Mouse (Mus musculus): ENCODE measurements around the gene Plac9a. TPM values are rescaled to one million over a fixed set of nuclear protein-coding genes. Genes with fewer than 3 reads are reported as not detected.
A peak's percentile ranks its signal among the peaks of the same experiment; 100 is the strongest.
"Not testable (repeated sequence)": the region's sequence is repeated elsewhere in the genome, so short reads cannot be mapped to it uniquely, and the experiment has no call there.

Plac9a gene
- total and polyA plus RNA-seq, 3 experiments, result 1.6 to 4.1 (median 3.4) TPM

DNA sequence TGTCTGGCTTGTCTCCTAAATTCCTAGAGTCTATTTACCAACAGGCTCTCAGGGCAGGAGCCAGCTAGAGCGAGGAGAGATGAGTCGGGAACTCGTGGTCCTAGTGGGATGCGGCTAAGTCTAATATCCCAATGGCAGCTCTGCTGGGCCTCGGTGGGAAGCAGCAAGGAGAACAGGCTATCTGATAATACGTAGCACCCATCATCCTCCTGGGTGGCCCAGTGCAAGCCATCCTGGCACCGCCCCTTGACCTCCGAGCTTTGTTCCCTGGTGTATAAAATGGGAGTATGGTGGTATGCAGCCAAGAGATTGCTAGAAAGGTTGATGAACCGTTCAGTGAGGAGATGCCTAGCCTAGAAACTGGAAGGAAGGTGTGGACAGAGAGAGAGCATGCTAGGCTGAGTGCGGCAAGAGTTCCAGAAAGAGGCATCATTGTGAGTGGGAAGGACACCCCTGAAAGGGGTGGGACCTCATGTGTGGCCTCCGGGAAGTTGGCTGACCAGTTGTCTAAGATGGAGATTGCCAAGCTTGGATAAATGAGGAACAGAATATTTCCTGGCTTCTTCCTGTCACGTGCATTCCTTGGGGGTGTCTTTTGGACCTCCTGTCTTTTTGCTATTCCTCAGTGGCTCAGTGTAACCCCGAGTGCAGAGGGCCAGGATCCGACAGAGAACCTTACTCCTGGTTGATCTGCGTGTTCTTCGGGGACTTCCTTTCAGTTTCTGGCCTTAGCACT, 49.0 kb downstream of the Plac9a start:
- DNase-seq, result no peak
- H3K27ac ChIP-seq, result peak overlapping the region; percentile 7; the same call in 1 of the 2 replicates
- peaks cover 4% of the 10 kb centered on the region for H3K79me2 ChIP-seq (replicated peaks; ENCODE audit: control insufficient read depth, insufficient read depth, low read length)
- H3K4me3 ChIP-seq, result no peak overlapping the region
- intact Hi-C loops (cut with DNase I), result no loop called here
- no peaks in the 10 kb centered on the region for H3K27me3 ChIP-seq (ENCODE audit: control insufficient read depth, insufficient read depth, low read length)
- WGBS, result 74% methylated on average over 16 of the region's 16 CpGs
- TF ChIP-seq EP300 (IDR thresholded peaks at IDR 0.05; ENCODE audit: insufficient read depth, low read depth, low read length), result no peak
- TF ChIP-seq POLR2A (IDR thresholded peaks at IDR 0.05; ENCODE audit: insufficient read depth, low read depth, low read length), result no peak
- TF ChIP-seq CTCF (IDR thresholded peaks at IDR 0.05), result no peak
- peaks cover 40% of the 10 kb centered on the region for H3K4me1 ChIP-seq (ENCODE audit: control insufficient read depth, insufficient read depth, low read length)
- H3K9ac ChIP-seq (ENCODE audit: low read depth, low read length), result no peak overlapping the region
- H3K36me3 ChIP-seq (ENCODE audit: control insufficient read depth, insufficient read depth, low read length), result no peaks in the 10 kb centered on the region; the same call in 1 of the 2 replicates

DNA sequence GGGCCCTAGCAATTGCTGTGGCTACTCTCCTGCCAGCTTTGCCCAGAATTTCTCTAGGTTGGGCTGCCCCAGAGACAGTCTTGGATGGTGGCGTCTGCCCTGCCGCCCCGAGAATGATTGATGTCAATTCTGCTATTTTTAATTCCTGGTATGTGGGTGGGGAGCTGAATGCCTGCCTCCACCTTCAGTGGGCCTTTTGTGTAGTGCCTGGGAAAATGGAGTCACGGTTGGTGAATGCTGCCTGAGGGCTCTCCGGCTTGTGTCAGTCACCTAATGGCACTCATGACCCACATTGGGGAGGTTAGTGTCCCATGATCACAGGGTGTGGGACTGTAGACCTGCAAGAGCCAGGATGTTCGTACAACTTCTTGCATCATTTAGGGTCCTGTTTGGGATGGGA, 49.6 kb downstream of the Plac9a start:
- Histone ChIP-seq H3K79me2 (replicated peaks; ENCODE audit: control insufficient read depth, insufficient read depth, low read length) (peaks cover 4% of the 10 kb centered on the region), H3K4me1 (ENCODE audit: control insufficient read depth, insufficient read depth, low read length) (peaks cover 40% of the 10 kb centered on the region), H3K27ac (no peak overlapping the region; the same call in 1 of the 2 replicates), H3K9ac (ENCODE audit: low read depth, low read length) (no peak overlapping the region), H3K27me3 (ENCODE audit: control insufficient read depth, insufficient read depth, low read length) (no peaks in the 10 kb centered on the region), H3K36me3 (ENCODE audit: control insufficient read depth, insufficient read depth, low read length) (no peaks in the 10 kb centered on the region; the same call in 1 of the 2 replicates), H3K4me3 (no peak overlapping the region)
- intact Hi-C loops (cut with DNase I), result no loop called here
- no peak for DNase-seq
- TF ChIP-seq POLR2A (IDR thresholded peaks at IDR 0.05; ENCODE audit: insufficient read depth, low read depth, low read length) (no peak), CTCF (IDR thresholded peaks at IDR 0.05) (no peak), EP300 (IDR thresholded peaks at IDR 0.05; ENCODE audit: insufficient read depth, low read depth, low read length) (no peak)
- 66% methylated on average over 6 of the region's 6 CpGs for WGBS

DNA sequence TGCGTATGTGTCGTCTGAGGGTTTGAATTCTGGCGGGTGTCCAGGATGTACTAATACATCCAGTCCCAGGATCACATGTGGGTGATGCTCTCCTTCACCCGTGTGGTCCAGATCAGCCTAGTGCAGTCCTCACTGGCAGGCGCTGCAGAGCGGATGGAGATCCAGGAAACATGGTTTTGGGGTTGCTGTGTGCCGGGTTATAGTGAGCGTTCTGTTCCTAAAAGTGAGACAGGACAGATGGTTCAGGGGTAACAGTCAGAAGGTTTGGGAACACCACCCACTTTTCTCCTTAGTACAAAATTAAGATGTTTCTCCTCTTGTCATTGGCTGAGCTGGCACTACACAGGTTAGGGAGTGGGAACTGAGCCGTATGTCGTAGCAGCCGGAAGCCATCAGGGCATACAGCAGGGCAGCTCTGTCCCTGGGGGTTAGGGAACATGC, 50.8 kb downstream of the Plac9a start:
- intact Hi-C loops (cut with DNase I), result no loop called here
- 82% methylated on average over 11 of the region's 11 CpGs for WGBS
- Histone ChIP-seq H3K27me3 (ENCODE audit: control insufficient read depth, insufficient read depth, low read length) (no peaks in the 10 kb centered on the region), H3K9ac (ENCODE audit: low read depth, low read length) (no peak overlapping the region), H3K27ac (no peak overlapping the region), H3K36me3 (ENCODE audit: control insufficient read depth, insufficient read depth, low read length) (no peaks in the 10 kb centered on the region; the same call in 1 of the 2 replicates), H3K4me3 (no peak overlapping the region), H3K4me1 (ENCODE audit: control insufficient read depth, insufficient read depth, low read length) (peaks cover 33% of the 10 kb centered on the region), H3K79me2 (replicated peaks; ENCODE audit: control insufficient read depth, insufficient read depth, low read length) (peaks cover 4% of the 10 kb centered on the region)
- no peak for TF ChIP-seq POLR2A (IDR thresholded peaks at IDR 0.05; ENCODE audit: insufficient read depth, low read depth, low read length)
- TF ChIP-seq CTCF (IDR thresholded peaks at IDR 0.05), result no peak
- TF ChIP-seq EP300 (IDR thresholded peaks at IDR 0.05; ENCODE audit: insufficient read depth, low read depth, low read length), result no peak
- no peak for DNase-seq

DNA sequence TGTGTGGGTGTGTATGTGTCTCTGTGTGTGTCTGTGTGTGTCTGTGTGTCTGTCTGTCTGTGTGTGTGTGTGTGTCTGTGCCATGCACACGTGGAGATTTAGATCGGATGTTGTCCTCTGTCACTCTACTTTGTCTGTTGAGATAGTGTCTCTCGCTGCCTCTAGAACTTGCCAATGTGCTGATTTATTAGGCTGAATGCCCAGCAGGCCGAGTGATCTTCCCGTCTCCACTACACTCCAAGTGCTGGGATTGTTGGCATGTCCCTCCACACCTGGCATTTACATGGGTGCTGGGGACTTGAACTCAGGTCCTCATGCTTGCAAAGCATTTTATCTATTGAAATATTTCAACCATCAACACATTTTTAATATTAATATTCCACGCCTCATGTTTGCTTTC, 51.7 kb downstream of the Plac9a start:
- H3K79me2 ChIP-seq (replicated peaks; ENCODE audit: control insufficient read depth, insufficient read depth, low read length), result peaks cover 2% of the 10 kb centered on the region
- peak in 1 of 2 experiments; percentile 17 for DNase-seq
- peaks cover 31% of the 10 kb centered on the region for H3K4me1 ChIP-seq (ENCODE audit: control insufficient read depth, insufficient read depth, low read length)
- no peaks in the 10 kb centered on the region; the same call in 1 of the 2 replicates for H3K36me3 ChIP-seq (ENCODE audit: control insufficient read depth, insufficient read depth, low read length)
- H3K9ac ChIP-seq (ENCODE audit: low read depth, low read length), result no peak overlapping the region
- H3K4me3 ChIP-seq, result no peak overlapping the region
- intact Hi-C loops (cut with DNase I), result no loop called here
- WGBS, result 32% methylated on average over 6 of the region's 6 CpGs
- no peak overlapping the region for H3K27ac ChIP-seq
- TF ChIP-seq POLR2A (IDR thresholded peaks at IDR 0.05; ENCODE audit: insufficient read depth, low read depth, low read length), result no peak
- TF ChIP-seq EP300 (IDR thresholded peaks at IDR 0.05; ENCODE audit: insufficient read depth, low read depth, low read length), result no peak
- TF ChIP-seq CTCF (IDR thresholded peaks at IDR 0.05), result no peak
- H3K27me3 ChIP-seq (ENCODE audit: control insufficient read depth, insufficient read depth, low read length), result no peaks in the 10 kb centered on the region

DNA sequence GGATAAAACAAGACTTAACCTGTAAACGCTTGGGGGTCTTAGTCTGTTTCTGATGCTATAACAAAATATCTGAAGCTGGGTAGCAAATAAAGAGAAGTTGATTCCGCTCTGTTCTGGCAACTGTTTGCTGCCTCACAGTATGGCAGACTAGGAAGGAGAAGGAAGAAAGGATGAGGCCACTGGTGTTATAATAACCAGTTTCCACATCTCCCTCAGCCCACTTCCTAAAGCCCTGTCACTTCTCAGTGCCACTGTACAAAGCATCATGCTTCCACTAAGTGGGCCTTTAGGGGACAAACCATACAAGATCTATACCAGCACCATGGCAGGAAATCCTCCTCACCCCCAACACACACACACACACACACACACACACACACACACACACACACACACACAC, 52.5 kb downstream of the Plac9a start:
- peaks cover 31% of the 10 kb centered on the region for H3K4me1 ChIP-seq (ENCODE audit: control insufficient read depth, insufficient read depth, low read length)
- H3K27me3 ChIP-seq (ENCODE audit: control insufficient read depth, insufficient read depth, low read length), result no peaks in the 10 kb centered on the region
- no peak overlapping the region for H3K27ac ChIP-seq
- peaks cover 1% of the 10 kb centered on the region for H3K79me2 ChIP-seq (replicated peaks; ENCODE audit: control insufficient read depth, insufficient read depth, low read length)
- no peak for DNase-seq
- H3K9ac ChIP-seq (ENCODE audit: low read depth, low read length), result no peak overlapping the region
- 96% methylated on average over 2 of the region's 2 CpGs for WGBS
- no peak overlapping the region for H3K4me3 ChIP-seq
- no peaks in the 10 kb centered on the region for H3K36me3 ChIP-seq (ENCODE audit: control insufficient read depth, insufficient read depth, low read length)
- TF ChIP-seq EP300 (IDR thresholded peaks at IDR 0.05; ENCODE audit: insufficient read depth, low read depth, low read length) (no peak), CTCF (IDR thresholded peaks at IDR 0.05) (no peak), POLR2A (IDR thresholded peaks at IDR 0.05; ENCODE audit: insufficient read depth, low read depth, low read length) (no peak)
- intact Hi-C loops (cut with DNase I), result no loop called here

DNA sequence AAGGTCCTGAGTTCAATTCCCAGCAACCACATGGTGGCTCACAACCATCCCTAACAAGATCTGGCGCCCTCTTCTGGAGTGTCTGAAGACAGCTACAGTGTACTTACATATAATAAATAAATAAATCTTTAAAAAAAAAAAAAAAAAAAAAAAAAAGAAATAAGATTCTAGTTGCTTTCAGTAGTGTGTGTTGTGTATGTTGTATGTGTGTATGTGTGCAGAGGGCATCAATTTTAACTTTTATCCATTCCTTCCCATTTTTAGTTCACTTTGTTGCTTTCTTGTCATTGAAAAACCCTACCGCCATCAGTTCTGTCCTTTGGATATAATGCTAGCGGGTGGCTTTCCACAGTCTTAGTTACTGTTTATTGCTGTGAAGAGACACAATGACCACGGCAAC, 54.2 kb downstream of the Plac9a start:
- H3K4me3 ChIP-seq; H3K79me2 ChIP-seq (replicated peaks; ENCODE audit: control insufficient read depth, insufficient read depth, low read length); H3K27ac ChIP-seq; intact Hi-C loops (cut with DNase I); H3K27me3 ChIP-seq (ENCODE audit: control insufficient read depth, insufficient read depth, low read length); H3K9ac ChIP-seq (ENCODE audit: low read depth, low read length); DNase-seq; H3K36me3 ChIP-seq (ENCODE audit: control insufficient read depth, insufficient read depth, low read length): not testable (repeated sequence)
- H3K4me1 ChIP-seq (ENCODE audit: control insufficient read depth, insufficient read depth, low read length), result peaks cover 25% of the 10 kb centered on the region
- 84% methylated on average over 3 of the region's 4 CpGs for WGBS
- TF ChIP-seq CTCF (IDR thresholded peaks at IDR 0.05), result 0 out of 2 replicates have a peak, but pooled peaks have one; percentile 4

Measured in heart, adult 2 months (tissue).